Mouse (Mus musculus) MEL (cell line): ENCODE data around the gene Ociad1. TPM values are rescaled to one million over a fixed set of nuclear protein-coding genes. Genes with fewer than 3 reads are reported as not detected.

ENCODE experiments used
- DNase-seq: peaks from one replicate; pipeline ENCODE4 v3.0.0; 2011; ENCODE audit warnings: low read depth, low spot score
- H3K27ac ChIP-seq: 2 replicates; pipeline ENCODE4 v1.5.1; 2012; ENCODE audit warnings: low read depth, mild to moderate bottlenecking, control low read depth, low read length, moderate library complexity; ENCODE audit not compliant: control insufficient read depth
- H3K27me3 ChIP-seq, 2 experiments: fragments of 150-350 bp in 1 of 2; sonication (generic) in 1 of 2; 2 replicates each; pipeline ENCODE4 v1.6.1; 2012; ENCODE audit warnings: low read length in 2 of 2, mild to moderate bottlenecking in 2 of 2, improper control_type of control experiment in 1 of 2, moderate library complexity in 1 of 2; ENCODE audit not compliant: insufficient read depth in 2 of 2, control insufficient read depth in 1 of 2
- H3K36me3 ChIP-seq, 2 experiments: 2 replicates each; pipeline ENCODE4 v1.6.1; 2012 to 2014; ENCODE audit warnings: low read length in 2 of 2, improper control_type of control experiment in 1 of 2, inconsistent platforms in 1 of 2, mild to moderate bottlenecking in 1 of 2; ENCODE audit not compliant: insufficient read depth in 2 of 2, control insufficient read depth in 1 of 2
- H3K4me1 ChIP-seq, 2 experiments: fragments of 150-350 bp in 1 of 2; sonication (generic) in 1 of 2; 2 replicates each; pipeline ENCODE4 v1.6.1; 2012; ENCODE audit warnings: low read length in 2 of 2, improper control_type of control experiment in 1 of 2, mild to moderate bottlenecking in 1 of 2; ENCODE audit not compliant: insufficient read depth in 2 of 2, control insufficient read depth in 1 of 2
- H3K4me3 ChIP-seq, 2 experiments: fragments of 150-350 bp in 1 of 2; sonication (generic) in 1 of 2; 2 replicates each; pipeline ENCODE4 v1.5.1; 2012; ENCODE audit warnings: low read depth in 2 of 2, low read length in 2 of 2, mild to moderate bottlenecking in 2 of 2, moderate library complexity in 2 of 2, control low read depth in 1 of 2, improper control_type of control experiment in 1 of 2; ENCODE audit not compliant: control insufficient read depth in 1 of 2, insufficient read depth in 1 of 2
- H3K79me2 ChIP-seq: 2 replicates; pipeline ENCODE4 v1.6.1; 2012; ENCODE audit warnings: mild to moderate bottlenecking, low read length, moderate library complexity; ENCODE audit not compliant: control insufficient read depth, poor library complexity, insufficient read depth
- H3K9ac ChIP-seq: 2 replicates; pipeline ENCODE4 v1.6.1; 2012; ENCODE audit warnings: low read depth, mild to moderate bottlenecking, control low read depth, low read length, moderate library complexity; ENCODE audit not compliant: control insufficient read depth, poor library complexity, severe bottlenecking
- H3K9me3 ChIP-seq: fragments of 150-350 bp; sonication (generic); replicated peaks from 2 replicates; pipeline ENCODE4 v1.6.1; 2012; ENCODE audit warnings: mild to moderate bottlenecking, low read length, improper control_type of control experiment, moderate library complexity; ENCODE audit not compliant: insufficient read depth
- BHLHE40 ChIP-seq: IDR thresholded peaks from 2 replicates; pipeline ENCODE4 v1.6.1; 2012; ENCODE audit warnings: low read depth, mild to moderate bottlenecking, inconsistent platforms, low read length, improper control_type of control experiment, borderline replicate concordance
- CHD1 ChIP-seq: IDR thresholded peaks from 2 replicates; pipeline ENCODE4 v1.6.1; 2012; ENCODE audit warnings: low read depth, mild to moderate bottlenecking, inconsistent platforms, low read length, improper control_type of control experiment
- CHD2 ChIP-seq: IDR thresholded peaks from 2 replicates; pipeline ENCODE4 v1.6.1; 2011; ENCODE audit warnings: low read length, improper control_type of control experiment
- CTCF ChIP-seq, 3 experiments: IDR thresholded peaks in 2 of 3; conservative IDR thresholded peaks in 1 of 3; 2 replicates each; pipeline ENCODE4 v1.5.1; 2011 to 2012; ENCODE audit warnings: low read length in 3 of 3, low read depth in 2 of 3, mild to moderate bottlenecking in 2 of 3, improper control_type of control experiment in 1 of 3, inconsistent platforms in 1 of 3, mixed read lengths in 1 of 3, moderate library complexity in 1 of 3; ENCODE audit not compliant: control insufficient read depth in 1 of 3, insufficient read depth in 1 of 3, poor library complexity in 1 of 3, severe bottlenecking in 1 of 3
- E2F4 ChIP-seq: IDR thresholded peaks from 2 replicates; pipeline ENCODE4 v1.6.1; 2011; ENCODE audit warnings: low read depth, low read length, improper control_type of control experiment, borderline replicate concordance
- MAX ChIP-seq: IDR thresholded peaks from 2 replicates; pipeline ENCODE4 v1.6.1; 2011; ENCODE audit warnings: low read length, improper control_type of control experiment
- MYB ChIP-seq: IDR thresholded peaks from 2 replicates; pipeline ENCODE4 v1.6.1; 2011; ENCODE audit warnings: mild to moderate bottlenecking, low read depth, low read length, improper control_type of control experiment
- MYC ChIP-seq: IDR thresholded peaks from 2 replicates; pipeline ENCODE4 v1.6.1; 2011; ENCODE audit warnings: low read depth, mild to moderate bottlenecking, low read length, improper control_type of control experiment, moderate library complexity
- SMC3 ChIP-seq: IDR thresholded peaks from 2 replicates; pipeline ENCODE4 v1.6.1; 2011; ENCODE audit warnings: low read depth, low read length, improper control_type of control experiment
- USF1 ChIP-seq: IDR thresholded peaks from 2 replicates; pipeline ENCODE4 v1.6.1; 2014; ENCODE audit warnings: low read depth, mild to moderate bottlenecking, inconsistent platforms, low read length, improper control_type of control experiment, moderate library complexity
- ZC3H11A ChIP-seq: IDR thresholded peaks from 2 replicates; pipeline ENCODE4 v1.6.1; 2012; ENCODE audit warnings: low read depth, mild to moderate bottlenecking, inconsistent platforms, low read length, improper control_type of control experiment
- ZKSCAN1 ChIP-seq: IDR thresholded peaks from 2 replicates; pipeline ENCODE4 v1.6.1; 2012; ENCODE audit warnings: low read depth, mild to moderate bottlenecking, inconsistent platforms, low read length, improper control_type of control experiment, moderate library complexity
- polyA plus RNA-seq, 2 experiments: library from polyadenylated mRNA; stranded (reverse) in 1 of 2; unstranded in 1 of 2; fragments of >175 nt in 1 of 2; fragments of >200 nt in 1 of 2; gene quantifications; 2 replicates each; pipeline versions ENCODE4 v1.2.1 to v1.2.4; 2012; ENCODE audit warnings: low replicate concordance in 2 of 2, low read depth in 1 of 2; ENCODE audit not compliant: insufficient read length in 2 of 2, insufficient read depth in 1 of 2, missing spikeins in 1 of 2
- total RNA-seq: library from RNA; depleted of rRNA; stranded (reverse); fragments of 300-350 nt; gene quantifications from 2 replicates; pipeline ENCODE4 v1.2.3, GENCODE M21; 2012

The Ociad1 gene
- total and polyA plus RNA-seq, 3 experiments = 110 to 221 TPM; not detected in 1

GRCm38 (mm10) chr5:73270612-73271011 is 22.0 kb upstream of the Ociad1 start:
- no peaks in the 10 kb centered on the region for H3K9me3 ChIP-seq
- H3K4me1 ChIP-seq = peaks cover 0 to 4% of the 10 kb centered on the region in 2 experiments; a peak in 3 of 4 replicates
- no peak overlapping the region for H3K27ac ChIP-seq
- peaks cover 0 to 6% of the 10 kb centered on the region in 2 experiments; a peak in 2 of 4 replicates for H3K36me3 ChIP-seq
- no peaks in the 10 kb centered on the region for H3K79me2 ChIP-seq
- TF ChIP-seq CHD2 = no peak
- no peak for DNase-seq
- H3K4me3 ChIP-seq = no peak overlapping the region
- no peaks in the 10 kb centered on the region; a peak in 1 of 4 replicates for H3K27me3 ChIP-seq
- H3K9ac ChIP-seq = no peak overlapping the region

DNA sequence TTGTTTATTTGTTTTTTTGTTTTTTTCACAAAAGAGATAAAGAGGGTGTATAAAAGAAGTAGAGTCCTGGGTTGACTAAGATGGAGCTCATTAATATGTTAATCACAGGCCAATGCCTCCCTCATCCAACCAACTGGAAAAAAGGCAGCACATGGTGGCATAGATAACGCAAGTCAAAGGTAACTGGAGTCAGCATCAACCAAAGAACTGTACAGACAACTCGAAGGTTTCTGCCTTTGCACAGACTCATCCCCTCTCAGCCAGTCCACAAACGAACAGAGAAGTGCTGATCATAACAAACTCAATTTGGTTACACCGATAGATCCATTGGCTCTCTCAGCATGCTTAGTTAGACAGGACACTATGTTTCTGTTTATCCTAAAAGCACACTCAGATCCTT is 19.4 kb upstream of the Ociad1 start:
- no peaks in the 10 kb centered on the region for H3K79me2 ChIP-seq
- H3K36me3 ChIP-seq = peaks cover 0 to 6% of the 10 kb centered on the region in 2 experiments; a peak in 2 of 4 replicates
- H3K27ac ChIP-seq = no peak overlapping the region
- TF ChIP-seq ZKSCAN1 (no peak), MAX (0 out of 2 replicates have a peak, but pooled peaks have one; percentile 16)
- no peaks in the 10 kb centered on the region for H3K9me3 ChIP-seq
- H3K27me3 ChIP-seq = no peaks in the 10 kb centered on the region; a peak in 1 of 4 replicates
- no peak for DNase-seq
- H3K4me3 ChIP-seq = no peak overlapping the region
- peaks cover 0 to 4% of the 10 kb centered on the region in 2 experiments; a peak in 3 of 4 replicates for H3K4me1 ChIP-seq
- H3K9ac ChIP-seq = no peak overlapping the region

DNA sequence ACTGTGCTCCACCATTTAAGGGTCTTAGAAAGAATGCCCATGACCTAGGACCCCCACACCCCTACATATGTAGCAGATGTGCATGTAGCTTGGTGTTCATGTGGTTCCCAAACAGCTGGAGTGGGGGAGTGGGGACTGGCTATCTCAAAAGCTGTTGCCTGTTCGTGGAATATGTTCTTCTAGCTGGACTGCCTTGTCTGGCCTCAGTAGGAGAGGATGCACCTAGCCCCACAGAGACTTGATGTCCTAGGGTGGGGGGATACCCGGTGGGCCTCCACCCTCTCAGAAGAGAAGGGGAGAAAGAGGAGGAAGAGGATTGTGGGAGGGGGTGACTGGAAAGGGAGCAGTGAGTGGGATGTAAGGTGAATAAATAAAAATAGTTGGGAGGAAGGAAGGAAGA is 17.6 kb upstream of the Ociad1 start:
- H3K27me3 ChIP-seq = no peaks in the 10 kb centered on the region; a peak in 1 of 4 replicates
- no peaks in the 10 kb centered on the region for H3K79me2 ChIP-seq
- H3K4me3 ChIP-seq = no peak overlapping the region
- H3K4me1 ChIP-seq = peaks cover 0 to under 1% of the 10 kb centered on the region in 2 experiments; a peak in 2 of 4 replicates
- H3K9me3 ChIP-seq = no peaks in the 10 kb centered on the region
- no peak for TF ChIP-seq SMC3
- TF ChIP-seq MYB = no peak
- no peak for TF ChIP-seq ZC3H11A
- TF ChIP-seq USF1 = no peak
- H3K36me3 ChIP-seq = peaks cover 0 to 4% of the 10 kb centered on the region in 2 experiments; a peak in 1 of 4 replicates
- DNase-seq = no peak
- no peak overlapping the region for H3K27ac ChIP-seq
- H3K9ac ChIP-seq = no peak overlapping the region

- TF ChIP-seq CHD1 (no peak), BHLHE40 (no peak), MYC (no peak), CTCF (IDR thresholded peaks at IDR 0.05 in 2 of 3, conservative IDR thresholded peaks at IDR 0.05 in 1 of 3; ENCODE audit: control insufficient read depth in 1 of 3, insufficient read depth in 1 of 3, low read depth in 2 of 3, low read length in 3 of 3, poor library complexity in 1 of 3, severe bottlenecking in 1 of 3) (no peak), E2F4 (no peak), CHD2 (no peak)
- Histone ChIP-seq H3K9ac (no peak overlapping the region), H3K27ac (no peak overlapping the region)
Measured at GRCm38 (mm10) chr5:73279190-73279589, 13.4 kb upstream of the Ociad1 start.

More at GRCm38 (mm10) chr5:73279190-73279589, 13.4 kb upstream of the Ociad1 start:
- no peaks in the 10 kb centered on the region; a peak in 1 of 4 replicates for H3K27me3 ChIP-seq
- H3K4me1 ChIP-seq = peaks cover 3 to 6% of the 10 kb centered on the region in 2 experiments; a peak in 3 of 4 replicates
- H3K4me3 ChIP-seq = no peak overlapping the region
- no peaks in the 10 kb centered on the region; a peak in 1 of 4 replicates for H3K36me3 ChIP-seq
- no peaks in the 10 kb centered on the region for H3K9me3 ChIP-seq
- H3K79me2 ChIP-seq = no peaks in the 10 kb centered on the region
- DNase-seq = no peak
